Mouse (Mus musculus) myocyte (in vitro differentiated cells): ENCODE data around the gene Olfr420. TPM values are rescaled to one million over a fixed set of nuclear protein-coding genes. Genes with fewer than 3 reads are reported as not detected.

Experiments
- H3K27me3 ChIP-seq: one replicate; pipeline ENCODE4 v1.6.1; 2011; ENCODE audit not compliant: control insufficient read depth, insufficient read depth, insufficient read length
- H3K36me3 ChIP-seq: one replicate; pipeline ENCODE4 v1.6.1; 2011; ENCODE audit not compliant: control insufficient read depth, insufficient read depth
- H3K4me2 ChIP-seq: one replicate; pipeline ENCODE4 v1.6.1; 2011; ENCODE audit warnings: low read depth, control low read depth
- H3K4me3 ChIP-seq: one replicate; pipeline ENCODE4 v1.5.1; 2011; ENCODE audit warnings: mild to moderate bottlenecking, control low read depth, moderate library complexity
- H3K79me2 ChIP-seq: one replicate; pipeline ENCODE4 v1.6.1; 2011; ENCODE audit not compliant: control insufficient read depth, insufficient read depth
- H3ac ChIP-seq: one replicate; pipeline ENCODE4 v1.6.1; 2011; ENCODE audit not compliant: control insufficient read depth, insufficient read length
- CEBPB ChIP-seq: IDR thresholded peaks from 2 replicates; pipeline ENCODE4 v1.6.1; 2011; ENCODE audit warnings: mild to moderate bottlenecking, moderate library complexity; ENCODE audit not compliant: poor library complexity, insufficient read depth, severe bottlenecking
- E2F4 ChIP-seq: IDR thresholded peaks from one replicate; pipeline ENCODE4 v1.6.1; 2011; ENCODE audit warnings: mild to moderate bottlenecking, control low read depth, moderate library complexity; ENCODE audit not compliant: insufficient read depth
- MAX ChIP-seq: IDR thresholded peaks from one replicate; pipeline ENCODE4 v1.6.1; 2011; ENCODE audit warnings: low read depth, mild to moderate bottlenecking, control low read depth
- MYOD1 ChIP-seq, 3 experiments: IDR thresholded peaks; one replicate each; pipeline ENCODE4 v1.6.1; 2011; ENCODE audit warnings: control low read depth in 2 of 3, low read depth in 2 of 3, mild to moderate bottlenecking in 2 of 3, moderate library complexity in 1 of 3; ENCODE audit not compliant: insufficient read length in 2 of 3, control insufficient read depth in 1 of 3
- MYOG ChIP-seq, 3 experiments: IDR thresholded peaks; one replicate each; pipeline ENCODE4 v1.6.1; 2011; ENCODE audit warnings: control low read depth in 2 of 3, low read depth in 2 of 3, mild to moderate bottlenecking in 2 of 3; ENCODE audit not compliant: insufficient read length in 2 of 3, control insufficient read depth in 1 of 3, insufficient read depth in 1 of 3
- POLR2A ChIP-seq: IDR thresholded peaks from one replicate; pipeline ENCODE4 v1.6.1; 2011; ENCODE audit warnings: low read depth, mild to moderate bottlenecking, control low read depth, moderate library complexity; ENCODE audit not compliant: insufficient read length
- POLR2AphosphoS2 ChIP-seq: IDR thresholded peaks from one replicate; pipeline ENCODE4 v1.6.1; 2011; ENCODE audit warnings: low read depth, control low read depth; ENCODE audit not compliant: insufficient read length
- REST ChIP-seq: IDR thresholded peaks from one replicate; pipeline ENCODE4 v1.6.1; 2011; ENCODE audit warnings: mild to moderate bottlenecking, control low read depth, moderate library complexity; ENCODE audit not compliant: insufficient read depth, insufficient read length
- SRF ChIP-seq: IDR thresholded peaks from one replicate; pipeline ENCODE4 v1.6.1; 2011; ENCODE audit warnings: low read depth; ENCODE audit not compliant: control insufficient read depth, insufficient read length
- TCF12 ChIP-seq: IDR thresholded peaks from one replicate; pipeline ENCODE4 v1.6.1; 2011; ENCODE audit warnings: mild to moderate bottlenecking, control low read depth; ENCODE audit not compliant: poor library complexity, insufficient read depth, severe bottlenecking
- TCF3 ChIP-seq: IDR thresholded peaks from one replicate; pipeline ENCODE4 v1.6.1; 2011; ENCODE audit warnings: low read depth, control low read depth; ENCODE audit not compliant: insufficient read length
- USF1 ChIP-seq: IDR thresholded peaks from one replicate; pipeline ENCODE4 v1.6.1; 2011; ENCODE audit warnings: low read depth, mild to moderate bottlenecking, control low read depth, moderate library complexity
- polyA plus RNA-seq: library from polyadenylated mRNA; unstranded; fragments of >200 nt; fragmentation: generic; extraction: Trizol; gene quantifications from one replicate; pipeline ENCODE4 v1.2.1, GENCODE M21; 2012; ENCODE audit warnings: missing spikeins

Gene Olfr420
- not detected for polyA plus RNA-seq

- TF ChIP-seq E2F4 (no peak), POLR2AphosphoS2 (no peak), TCF3 (no peak), SRF (no peak), REST (no peak), MAX (no peak), TCF12 (no peak), MYOD1 (IDR thresholded peaks at IDR 0.05; ENCODE audit: control insufficient read depth in 1 of 3, insufficient read length in 2 of 3, low read depth in 2 of 3) (no peak), MYOG (IDR thresholded peaks at IDR 0.05; ENCODE audit: control insufficient read depth in 1 of 3, insufficient read depth in 1 of 3, insufficient read length in 2 of 3, low read depth in 2 of 3) (no peak), USF1 (no peak), CEBPB (no peak), POLR2A (no peak)
- Histone ChIP-seq H3K27me3 (no peaks in the 10 kb centered on the region), H3K79me2 (no peaks in the 10 kb centered on the region), H3K4me3 (no peak within 1 kb of the TSS), H3K36me3 (no peaks in the 10 kb centered on the region), H3ac (no peak within 1 kb of the TSS), H3K4me2 (no peak within 1 kb of the TSS)
Observed at GRCm38 (mm10) chr1:174155333-174155732, at the start of gene Olfr420. Gene Olfr420, plus strand, starts transcription at chr1:174155633.

- no peaks in the 10 kb centered on the region for H3K79me2 ChIP-seq
- H3K36me3 ChIP-seq, result no peaks in the 10 kb centered on the region
- H3K27me3 ChIP-seq, result no peaks in the 10 kb centered on the region
- TF ChIP-seq SRF (no peak), E2F4 (no peak), MYOD1 (IDR thresholded peaks at IDR 0.05; ENCODE audit: control insufficient read depth in 1 of 3, insufficient read length in 2 of 3, low read depth in 2 of 3) (no peak), POLR2AphosphoS2 (no peak), CEBPB (no peak), TCF12 (no peak), USF1 (no peak), TCF3 (no peak), POLR2A (no peak), REST (no peak), MAX (no peak), MYOG (IDR thresholded peaks at IDR 0.05; ENCODE audit: control insufficient read depth in 1 of 3, insufficient read depth in 1 of 3, insufficient read length in 2 of 3, low read depth in 2 of 3) (no peak)
- no peak within 1 kb of the TSS for H3ac ChIP-seq
- H3K4me3 ChIP-seq, result no peak within 1 kb of the TSS
- H3K4me2 ChIP-seq, result no peak within 1 kb of the TSS
Observed at GRCm38 (mm10) chr1:174121062-174121461, 34.4 kb upstream of the Olfr420 start, which contains the start of gene Olfr231. Gene Olfr231, minus strand, starts transcription at chr1:174121162.

GRCm38 (mm10) chr1:174131217-174131616, 24.2 kb upstream of the Olfr420 start, which contains the start of gene Olfr424:
Gene Olfr424, plus strand, starts transcription at chr1:174131517.
- Histone ChIP-seq H3ac (no peak within 1 kb of the TSS), H3K4me2 (no peak within 1 kb of the TSS), H3K36me3 (no peaks in the 10 kb centered on the region), H3K27me3 (no peaks in the 10 kb centered on the region), H3K79me2 (no peaks in the 10 kb centered on the region), H3K4me3 (no peak within 1 kb of the TSS)
- no peak for TF ChIP-seq MYOG (IDR thresholded peaks at IDR 0.05; ENCODE audit: control insufficient read depth in 1 of 3, insufficient read depth in 1 of 3, insufficient read length in 2 of 3, low read depth in 2 of 3)
- no peak for TF ChIP-seq USF1
- no peak for TF ChIP-seq TCF3
- TF ChIP-seq SRF, result no peak
- no peak for TF ChIP-seq CEBPB

DNA sequence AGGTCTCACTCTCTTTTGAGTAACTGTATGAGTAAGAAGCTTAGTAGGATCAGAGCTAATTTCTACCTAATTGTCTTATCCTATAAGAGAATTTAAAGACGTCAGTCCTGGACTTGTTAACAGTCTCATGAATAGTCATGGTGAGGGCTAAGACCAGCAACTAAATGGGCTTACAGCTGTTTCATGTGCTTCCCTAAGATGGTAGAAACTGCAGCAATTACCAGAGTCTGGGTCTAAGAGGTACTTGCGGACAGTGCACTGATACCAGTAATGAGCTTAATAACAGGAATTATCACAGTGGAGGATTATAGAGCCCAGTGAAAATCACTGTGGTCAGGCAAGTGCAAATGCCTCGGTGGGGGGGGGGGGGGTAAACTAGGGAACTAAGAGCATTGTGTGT, 23.4 kb upstream of the Olfr420 start:
- no peak overlapping the region for H3K4me2 ChIP-seq

GRCm38 (mm10) chr1:174141384-174141783, 14.0 kb upstream of the Olfr420 start:
- no peak overlapping the region for H3ac ChIP-seq
- no peaks in the 10 kb centered on the region for H3K27me3 ChIP-seq
- no peak for TF ChIP-seq CEBPB
- TF ChIP-seq USF1, result no peak
- no peak for TF ChIP-seq MYOG (IDR thresholded peaks at IDR 0.05; ENCODE audit: control insufficient read depth in 1 of 3, insufficient read depth in 1 of 3, insufficient read length in 2 of 3, low read depth in 2 of 3)
- TF ChIP-seq MAX, result no peak
- TF ChIP-seq SRF, result no peak
- TF ChIP-seq POLR2AphosphoS2, result no peak
- no peak for TF ChIP-seq MYOD1 (IDR thresholded peaks at IDR 0.05; ENCODE audit: control insufficient read depth in 1 of 3, insufficient read length in 2 of 3, low read depth in 2 of 3)
- no peak for TF ChIP-seq TCF3
- no peak for TF ChIP-seq TCF12
- no peak for TF ChIP-seq E2F4
- TF ChIP-seq REST, result no peak
- no peak for TF ChIP-seq POLR2A
- no peaks in the 10 kb centered on the region for H3K36me3 ChIP-seq
- H3K4me3 ChIP-seq, result no peak overlapping the region
- H3K4me2 ChIP-seq, result no peak overlapping the region
- H3K79me2 ChIP-seq, result no peaks in the 10 kb centered on the region

More for the DNA sequence above, 23.4 kb upstream of the Olfr420 start:
- TF ChIP-seq POLR2A (no peak), SRF (no peak), TCF3 (no peak), MYOG (IDR thresholded peaks at IDR 0.05; ENCODE audit: control insufficient read depth in 1 of 3, insufficient read depth in 1 of 3, insufficient read length in 2 of 3, low read depth in 2 of 3) (no peak), MYOD1 (IDR thresholded peaks at IDR 0.05; ENCODE audit: control insufficient read depth in 1 of 3, insufficient read length in 2 of 3, low read depth in 2 of 3) (no peak), USF1 (no peak), MAX (no peak), TCF12 (no peak), E2F4 (no peak), REST (no peak)
- Histone ChIP-seq H3ac (no peak overlapping the region), H3K36me3 (no peaks in the 10 kb centered on the region), H3K79me2 (no peaks in the 10 kb centered on the region), H3K4me3 (no peak overlapping the region), H3K27me3 (no peaks in the 10 kb centered on the region)
